Mouse (Mus musculus) kidney, postnatal 0 days (tissue): Measurements from ENCODE around the gene Leprot. TPM values are rescaled to one million over a fixed set of nuclear protein-coding genes. Genes with fewer than 3 reads are reported as not detected.
A peak's percentile ranks its signal among the peaks of the same experiment; 100 is the strongest.

Source experiments
- ATAC-seq: fragments of 200-750 bp; cut with Nextera tagmentation; replicated peaks from 2 replicates; pipeline ENCODE4 v1.8.0; 2017; ENCODE audit warnings: low read depth, moderate number of reproducible peaks, moderate TSS enrichment, moderate library complexity; ENCODE audit not compliant: low FRiP score
- DNase-seq: peaks from one replicate; pipeline ENCODE4 v3.0.0-alpha.2; 2016; ENCODE audit warnings: low spot score
- H3K27ac ChIP-seq: fragments of 300-500 bp; sonication (generic); 2 replicates; pipeline ENCODE4 v1.5.1; 2014; ENCODE audit warnings: mild to moderate bottlenecking
- H3K27me3 ChIP-seq: fragments of 300-500 bp; sonication (generic); 2 replicates; pipeline ENCODE4 v1.6.1; 2014; ENCODE audit warnings: low read length, mixed read lengths; ENCODE audit not compliant: insufficient read depth
- H3K36me3 ChIP-seq: fragments of 300-500 bp; sonication (generic); 2 replicates; pipeline ENCODE4 v1.6.1; 2014; ENCODE audit warnings: low read length, mixed read lengths; ENCODE audit not compliant: insufficient read depth
- H3K4me1 ChIP-seq: fragments of 300-500 bp; sonication (generic); replicated peaks from 2 replicates; pipeline ENCODE4 v1.6.1; 2014; ENCODE audit warnings: antibody characterized with exemption, low read length, mixed read lengths; ENCODE audit not compliant: insufficient read depth
- H3K4me2 ChIP-seq: fragments of 300-500 bp; sonication (generic); 2 replicates; pipeline ENCODE4 v1.6.1; 2014; ENCODE audit warnings: mild to moderate bottlenecking, low read length, moderate library complexity, mixed read lengths
- H3K4me3 ChIP-seq: fragments of 300-500 bp; sonication (generic); replicated peaks from 2 replicates; pipeline ENCODE4 v1.5.1; 2014; ENCODE audit warnings: low read depth, low read length
- H3K9ac ChIP-seq: fragments of 300-500 bp; sonication (generic); 2 replicates; pipeline ENCODE4 v1.6.1; 2014; ENCODE audit warnings: low read depth, low read length
- H3K9me3 ChIP-seq: fragments of 300-500 bp; sonication (generic); replicated peaks from 2 replicates; pipeline ENCODE4 v1.6.1; 2016; ENCODE audit warnings: low read length, inconsistent platforms, mixed read lengths
- CTCF ChIP-seq: IDR thresholded peaks from 2 replicates; pipeline ENCODE4 v1.5.1; 2016; ENCODE audit warnings: antibody characterized with exemption, low read depth, mild to moderate bottlenecking, moderate library complexity
- WGBS: fragments of 180-500 bp; shearing (Covaris S2); extraction: QIAGEN DNeasy Blood & Tissue Kit; methylation state at CpG from one replicate; pipeline ENCODE4 v1.1.7; 2014; 5-methylcytosine and 5-hydroxymethylcytosine counted together
- polyA plus RNA-seq: library from polyadenylated mRNA; unstranded; fragments of >200 nt; fragmentation: Nextera tagmentation; extraction: Ambion mirVana; gene quantifications from 2 replicates; pipeline ENCODE4 v1.2.1, GENCODE M21; 2015

Gene Leprot
- polyA plus RNA-seq, 1 experiment from 2014 or later, result 113 TPM

GRCm38 (mm10) chr4:101669811-101670210 is 22.3 kb downstream of the Leprot start:
- Histone ChIP-seq H3K4me2 (no peak overlapping the region), H3K27ac (no peak overlapping the region), H3K36me3 (no peaks in the 10 kb centered on the region), H3K4me3 (no peak overlapping the region), H3K4me1 (no peaks in the 10 kb centered on the region), H3K27me3 (no peaks in the 10 kb centered on the region), H3K9ac (no peak overlapping the region), H3K9me3 (no peaks in the 10 kb centered on the region)
- 66% methylated on average over 5 of the region's 5 CpGs for WGBS
- DNase-seq (no peak), ATAC-seq (no peak)
- TF ChIP-seq CTCF, result no peak

- peak; percentile 6 for DNase-seq
Observed at GRCm38 (mm10) chr4:101674790-101675189, 27.3 kb downstream of the Leprot start.

GRCm38 (mm10) chr4:101675726-101676125 is 28.2 kb downstream of the Leprot start:
- Histone ChIP-seq H3K4me2 (no peak overlapping the region), H3K27ac (no peak overlapping the region), H3K36me3 (no peaks in the 10 kb centered on the region), H3K9ac (no peak overlapping the region), H3K27me3 (no peaks in the 10 kb centered on the region), H3K4me3 (no peak overlapping the region), H3K4me1 (no peaks in the 10 kb centered on the region), H3K9me3 (no peaks in the 10 kb centered on the region)
- ATAC-seq (no peak; the same call in 1 of the 2 replicates), DNase-seq (peak; percentile 74)
- TF ChIP-seq CTCF, result no peak
- WGBS, result 40% methylated on average over 4 of the region's 4 CpGs

More at GRCm38 (mm10) chr4:101674790-101675189, 27.3 kb downstream of the Leprot start:
- peak; percentile 75 for ATAC-seq
- Histone ChIP-seq H3K9ac (no peak overlapping the region), H3K27ac (no peak overlapping the region), H3K9me3 (no peaks in the 10 kb centered on the region), H3K4me2 (no peak overlapping the region), H3K36me3 (no peaks in the 10 kb centered on the region), H3K4me3 (no peak overlapping the region), H3K27me3 (no peaks in the 10 kb centered on the region), H3K4me1 (no peaks in the 10 kb centered on the region)
- TF ChIP-seq CTCF, result no peak
- 60% methylated on average over 5 of the region's 5 CpGs for WGBS

- no peaks in the 10 kb centered on the region for H3K9me3 ChIP-seq
- TF ChIP-seq CTCF, result no peak
- no peak overlapping the region for H3K4me3 ChIP-seq
- 91% methylated on average over 4 of the region's 4 CpGs for WGBS
- no peaks in the 10 kb centered on the region for H3K4me1 ChIP-seq
- no peak overlapping the region for H3K4me2 ChIP-seq
- H3K27me3 ChIP-seq, result no peaks in the 10 kb centered on the region
- H3K27ac ChIP-seq, result no peak overlapping the region
- ATAC-seq (no peak), DNase-seq (no peak)
- H3K9ac ChIP-seq, result no peak overlapping the region
- H3K36me3 ChIP-seq, result no peaks in the 10 kb centered on the region
Observed at GRCm38 (mm10) chr4:101682620-101683019, 35.1 kb downstream of the Leprot start.

- Histone ChIP-seq H3K4me1 (no peaks in the 10 kb centered on the region), H3K36me3 (no peaks in the 10 kb centered on the region), H3K9ac (no peak overlapping the region), H3K9me3 (no peaks in the 10 kb centered on the region), H3K4me2 (no peak overlapping the region), H3K4me3 (no peak overlapping the region), H3K27me3 (no peaks in the 10 kb centered on the region), H3K27ac (no peak overlapping the region)
- no peak for DNase-seq
- 83% methylated on average over 3 of the region's 3 CpGs for WGBS
- TF ChIP-seq CTCF, result no peak
- ATAC-seq, result no peak
Observed at GRCm38 (mm10) chr4:101683086-101683485, 35.6 kb downstream of the Leprot start.

- DNase-seq (no peak), ATAC-seq (no peak)
- TF ChIP-seq CTCF, result no peak
- Histone ChIP-seq H3K9ac (no peak overlapping the region), H3K27ac (no peak overlapping the region), H3K4me3 (no peak overlapping the region), H3K4me2 (no peak overlapping the region), H3K4me1 (no peaks in the 10 kb centered on the region), H3K9me3 (no peaks in the 10 kb centered on the region), H3K36me3 (no peaks in the 10 kb centered on the region), H3K27me3 (no peaks in the 10 kb centered on the region)
- 74% methylated on average over 3 of the region's 3 CpGs for WGBS
Observed at GRCm38 (mm10) chr4:101684821-101685220, 37.3 kb downstream of the Leprot start.

- Histone ChIP-seq H3K36me3 (no peaks in the 10 kb centered on the region), H3K4me2 (no peak overlapping the region), H3K27me3 (no peaks in the 10 kb centered on the region), H3K27ac (no peak overlapping the region), H3K9ac (no peak overlapping the region), H3K4me1 (no peaks in the 10 kb centered on the region), H3K4me3 (no peak overlapping the region), H3K9me3 (no peaks in the 10 kb centered on the region)
- ATAC-seq (no peak), DNase-seq (no peak)
- no peak for TF ChIP-seq CTCF
- WGBS, result 73% methylated on average over 13 of the region's 13 CpGs
Observed at GRCm38 (mm10) chr4:101686227-101686810, 38.8 kb downstream of the Leprot start.
